Mouse (Mus musculus): Measurements from ENCODE around the gene Cisd2.

Cisd2 gene

GRCm38 (mm10) chr3:135411824-135412223 lies 11.9 kb downstream of the Cisd2 start:
- DNase-seq (ENCODE audit: low spot score in 2 of 2) = no peak

- no peak for DNase-seq (ENCODE audit: low spot score in 2 of 2)
Observed at GRCm38 (mm10) chr3:135411056-135411455, 12.7 kb downstream of the Cisd2 start.

- no peak for DNase-seq (ENCODE audit: low spot score in 2 of 2)
Observed at GRCm38 (mm10) chr3:135409219-135409618, 14.5 kb downstream of the Cisd2 start.

DNA sequence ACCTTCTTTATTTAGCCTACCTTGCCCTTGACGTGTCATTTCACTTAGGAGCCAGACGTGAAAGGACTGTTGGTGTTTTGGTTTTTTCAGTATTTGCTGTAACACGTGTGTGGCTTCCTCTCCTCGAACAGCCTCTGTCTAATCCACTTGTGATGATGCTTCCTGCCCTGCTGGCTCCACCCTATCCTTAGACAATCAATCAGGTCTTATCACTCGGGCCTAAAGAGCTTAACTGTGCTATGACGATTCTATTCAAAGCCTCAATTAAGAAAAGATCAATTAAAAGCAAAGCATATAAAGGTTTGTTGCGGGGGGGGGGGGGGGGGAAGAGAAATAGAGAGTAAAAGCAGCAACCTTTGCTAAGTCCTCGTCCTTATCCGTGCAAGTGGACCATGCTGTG lies 16.4 kb downstream of the Cisd2 start:
- DNase-seq (ENCODE audit: low spot score in 2 of 2) = no peak

- DNase-seq (ENCODE audit: low spot score in 2 of 2) = no peak
Observed at GRCm38 (mm10) chr3:135404599-135404998, 19.1 kb downstream of the Cisd2 start.

- no peak for DNase-seq (ENCODE audit: low spot score in 2 of 2)
Observed at GRCm38 (mm10) chr3:135403856-135404255, 19.9 kb downstream of the Cisd2 start.

- no peak for DNase-seq (ENCODE audit: low spot score in 2 of 2)
Observed at GRCm38 (mm10) chr3:135403211-135403610, 20.5 kb downstream of the Cisd2 start.

DNA sequence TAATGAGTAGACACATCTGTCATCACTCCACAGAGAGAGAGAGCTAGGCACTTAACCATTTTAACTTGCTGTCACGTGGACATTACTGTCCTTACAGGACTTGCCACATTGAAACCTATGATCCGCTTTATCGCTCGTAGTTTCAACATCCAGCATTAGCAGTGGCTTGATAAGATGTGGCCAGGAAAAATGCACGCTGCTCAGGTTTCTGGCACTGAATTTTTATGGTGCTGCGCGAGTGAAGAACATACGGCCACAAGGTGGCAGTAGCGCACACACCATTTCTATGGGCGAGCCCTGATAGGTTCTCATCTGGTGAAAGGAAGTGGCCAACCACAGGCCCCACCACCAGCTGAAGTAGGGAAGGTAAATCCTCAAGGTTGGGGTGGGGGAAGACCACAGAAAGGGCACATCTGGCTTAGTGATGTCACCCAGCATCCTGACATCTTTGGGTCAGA lies 21.5 kb downstream of the Cisd2 start:
- DNase-seq (ENCODE audit: low spot score in 2 of 2) = peak; percentile 64 to 76

- no peak for DNase-seq (ENCODE audit: low spot score in 2 of 2)
Observed at GRCm38 (mm10) chr3:135397112-135397511, 26.6 kb downstream of the Cisd2 start.

DNA sequence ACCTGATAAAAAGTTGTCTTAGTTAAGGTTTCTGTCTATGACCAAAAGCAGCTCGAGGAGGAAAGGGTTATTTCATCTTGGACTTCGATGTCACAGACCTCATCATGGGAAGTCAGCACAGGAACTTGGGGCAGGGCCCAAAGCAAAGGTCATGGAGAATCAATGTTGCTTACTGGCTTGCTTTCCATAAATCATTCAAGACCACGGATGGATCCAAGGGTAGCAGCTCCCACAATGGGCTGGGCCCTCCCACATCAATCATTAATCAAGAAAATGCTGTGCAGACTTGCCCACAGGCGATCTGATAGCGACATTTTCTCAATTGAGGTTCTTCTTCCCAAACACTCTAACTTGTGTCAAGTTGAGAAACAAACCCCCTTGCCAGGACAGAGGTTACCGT lies 27.6 kb downstream of the Cisd2 start:
- DNase-seq (ENCODE audit: low spot score in 2 of 2) = no peak

- no peak for DNase-seq (ENCODE audit: low spot score in 2 of 2)
Observed at GRCm38 (mm10) chr3:135395085-135395484, 28.6 kb downstream of the Cisd2 start.

GRCm38 (mm10) chr3:135393186-135393585 lies 30.5 kb downstream of the Cisd2 start:
- DNase-seq (ENCODE audit: low spot score in 2 of 2) = no peak

GRCm38 (mm10) chr3:135379868-135380267 lies 43.9 kb downstream of the Cisd2 start:
- DNase-seq (ENCODE audit: low spot score in 2 of 2) = no peak

DNA sequence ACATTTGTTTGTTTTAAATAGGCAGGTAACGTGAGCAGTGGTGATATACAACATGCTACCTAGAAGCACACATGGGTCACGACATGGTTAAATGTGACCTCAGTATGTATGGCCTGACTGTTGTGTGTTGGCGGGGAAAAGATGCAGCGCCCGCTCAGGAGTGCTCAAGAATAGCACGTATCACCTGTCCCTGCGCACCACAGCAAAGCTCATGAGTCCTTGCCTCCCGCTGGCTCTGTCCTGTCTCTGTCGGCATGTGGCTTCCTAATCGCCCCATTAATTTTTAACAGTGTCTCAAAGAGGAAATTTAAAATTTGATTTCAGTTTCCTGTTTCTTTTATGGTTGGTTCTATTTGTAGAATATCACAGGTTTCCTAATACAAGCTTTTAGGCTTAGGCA lies 46.3 kb downstream of the Cisd2 start:
- DNase-seq (ENCODE audit: low spot score in 2 of 2) = no peak

GRCm38 (mm10) chr3:135375836-135376235 lies 47.9 kb downstream of the Cisd2 start:
- no peak for DNase-seq (ENCODE audit: low spot score in 2 of 2)

- no peak for DNase-seq (ENCODE audit: low spot score in 2 of 2)
Observed at GRCm38 (mm10) chr3:135357394-135357793, 66.3 kb downstream of the Cisd2 start.
